Mouse (Mus musculus) ES-CJ7 (cell line): ENCODE measurements around the gene Crybg1.

Experiments
- DNase-seq: peaks from one replicate; pipeline ENCODE4 v3.0.0; 2011; ENCODE audit warnings: low read depth, low spot score

Crybg1 gene

DNA sequence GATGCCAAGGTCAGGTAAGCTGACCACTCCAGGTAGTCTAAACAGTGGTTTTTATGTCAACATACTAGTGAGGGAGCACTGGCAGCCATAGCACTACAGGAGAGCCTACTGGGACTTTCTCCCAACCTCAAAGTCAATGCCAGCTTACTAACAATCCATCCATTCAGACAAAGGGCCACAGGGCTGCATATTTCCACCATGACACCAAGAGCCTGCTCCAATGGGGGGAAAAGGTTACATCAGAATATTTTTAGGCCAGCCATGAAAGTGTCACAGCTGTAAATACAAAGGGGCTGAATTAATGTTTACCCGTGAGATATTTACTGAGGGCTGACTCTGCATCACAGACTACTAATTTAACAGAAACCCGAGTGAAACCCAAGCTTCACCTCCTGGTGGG lies 175.4 kb downstream of the Crybg1 start:
- DNase-seq = no peak

DNA sequence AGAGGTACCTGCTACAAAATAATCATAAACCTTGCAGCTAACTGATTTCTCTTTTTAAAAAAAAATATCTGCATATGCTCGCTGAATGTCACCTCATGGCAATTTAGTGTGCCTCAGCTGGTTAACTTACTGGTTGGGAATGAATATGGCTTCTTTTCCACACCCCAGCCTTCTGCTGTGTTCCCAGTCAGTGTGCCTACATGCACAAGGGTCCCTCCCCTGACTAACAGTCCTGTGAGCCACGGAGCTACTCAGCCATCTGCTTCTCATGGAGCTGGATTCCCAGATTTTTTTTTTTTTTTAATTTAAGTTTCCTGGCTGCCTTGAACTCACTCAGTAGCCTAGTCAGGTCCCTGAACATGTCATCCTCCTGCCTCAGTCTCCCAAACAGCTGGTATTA lies 183.7 kb downstream of the Crybg1 start:
- DNase-seq = no peak

DNA sequence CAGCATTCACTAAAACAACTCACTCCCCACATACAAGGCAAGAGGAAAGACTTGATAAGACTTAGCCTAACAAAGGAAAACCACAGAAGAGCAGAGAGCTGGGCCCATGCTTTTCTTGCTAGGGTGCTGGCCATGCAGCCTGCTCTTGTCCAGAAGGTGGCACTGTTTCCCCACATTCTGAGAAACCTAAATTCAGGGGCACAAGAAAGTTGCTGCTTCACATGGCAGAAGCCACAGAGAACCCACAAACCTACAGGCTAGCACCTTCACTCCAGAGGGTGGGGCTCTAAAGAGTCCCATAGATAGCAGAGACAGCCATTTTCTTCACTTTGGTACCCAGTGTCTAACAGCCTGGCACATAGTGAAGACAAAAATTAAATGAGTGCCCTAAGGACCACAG lies 194.7 kb downstream of the Crybg1 start:
- peak; percentile 72 for DNase-seq

DNA sequence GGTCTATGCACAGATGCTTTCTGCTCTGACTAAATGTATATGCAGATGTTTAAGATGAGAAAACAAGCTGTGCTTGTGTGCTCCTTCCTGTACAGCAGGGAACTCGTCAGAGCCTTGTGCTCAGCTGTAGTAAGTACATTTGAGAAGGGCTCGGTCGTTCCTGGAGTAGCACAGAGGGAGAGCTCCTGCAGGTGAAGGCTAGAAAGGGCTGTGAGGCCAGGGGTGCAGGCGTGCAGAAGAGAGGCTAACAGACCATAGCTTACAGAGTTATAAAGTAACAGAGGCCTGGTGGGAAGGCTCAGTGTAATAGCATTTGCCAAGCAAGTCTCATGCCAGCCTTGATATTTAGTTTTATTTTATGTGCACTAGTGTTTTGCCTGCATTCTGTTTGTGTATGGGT lies 203.2 kb downstream of the Crybg1 start:
- no peak for DNase-seq

DNA sequence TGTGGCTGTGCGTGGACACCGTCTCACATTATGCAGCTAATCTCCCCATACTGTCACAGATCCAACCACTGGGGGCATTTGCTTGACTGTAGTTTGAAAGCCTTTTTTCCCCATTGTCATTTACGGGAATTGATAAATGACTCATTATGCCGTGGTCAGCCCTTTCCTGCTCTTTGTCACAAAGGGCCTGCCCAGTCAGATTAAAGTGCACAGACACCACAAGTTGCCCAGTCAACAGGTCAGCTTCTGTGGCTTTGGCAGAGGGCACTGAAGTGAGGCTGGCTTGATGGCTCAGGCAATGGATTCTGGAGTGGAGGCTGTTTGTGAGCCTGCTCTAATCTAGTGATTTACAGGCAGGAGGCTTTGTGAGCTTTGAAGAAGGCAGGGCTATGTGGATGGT lies 204.9 kb downstream of the Crybg1 start:
- DNase-seq = no peak

DNA sequence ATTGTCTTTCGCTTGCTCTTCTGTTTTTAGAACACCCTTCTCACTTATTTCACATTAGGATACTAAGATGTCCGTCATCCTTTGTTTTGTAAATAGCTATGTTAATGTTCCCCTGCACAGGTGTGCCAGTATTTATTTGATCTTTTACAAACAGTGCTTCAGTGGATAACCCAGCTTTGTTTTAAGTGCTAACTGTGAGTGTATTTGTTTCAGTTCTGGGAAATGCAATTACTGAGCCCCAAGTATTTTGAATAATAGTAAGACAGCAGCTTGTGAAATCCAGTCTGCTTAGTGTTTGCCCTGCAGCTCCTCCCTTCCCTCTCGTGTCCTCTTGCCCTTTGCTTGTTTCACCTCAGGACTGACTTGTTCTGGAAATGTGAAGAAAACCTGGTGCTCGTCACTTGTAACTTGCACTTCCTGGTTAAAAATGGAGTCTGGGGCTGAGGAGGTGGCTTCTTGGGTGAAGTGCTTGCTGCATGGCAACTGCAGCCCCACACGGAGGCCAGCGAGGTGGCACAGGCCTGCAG lies 209.5 kb downstream of the Crybg1 start:
- peak; percentile 78 for DNase-seq

DNA sequence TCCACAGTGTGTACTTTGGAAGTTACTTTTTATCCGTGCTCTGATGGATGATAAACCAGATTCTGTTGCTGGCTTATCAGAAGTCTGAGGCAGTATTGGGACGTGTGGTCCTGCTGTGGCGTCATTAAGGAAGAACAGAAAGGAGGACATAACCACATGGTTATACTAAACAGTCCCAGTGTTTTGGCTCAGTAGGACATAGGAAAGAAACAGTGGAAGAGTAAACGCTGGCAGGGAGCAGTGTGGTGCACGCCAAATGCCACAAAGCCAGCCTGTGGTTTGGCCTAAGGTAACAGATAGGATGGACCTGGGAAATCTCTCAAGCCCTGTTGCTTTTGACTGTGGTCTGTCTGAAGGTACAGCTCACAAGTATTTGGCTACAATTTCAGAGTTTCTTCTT lies 220.1 kb downstream of the Crybg1 start:
- DNase-seq = no peak

DNA sequence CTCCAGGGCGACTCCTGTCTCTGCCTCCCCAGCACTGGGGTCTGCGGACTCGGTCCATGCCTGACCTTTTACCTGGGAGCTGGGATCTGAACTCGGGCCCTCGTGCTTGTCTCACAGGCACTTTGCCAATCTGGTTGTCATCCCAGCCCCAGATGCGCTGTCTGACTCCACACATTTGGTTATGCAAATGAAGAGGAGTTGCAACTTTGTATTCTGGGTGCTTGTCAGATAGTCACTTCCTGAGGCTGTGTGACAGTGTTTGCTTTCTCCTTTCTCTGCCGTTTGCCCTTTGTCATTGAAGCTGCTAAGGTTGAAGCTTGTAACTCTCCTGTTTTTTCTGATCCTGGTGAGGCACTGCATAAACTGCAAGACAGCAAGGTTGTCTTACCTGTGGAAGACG lies 220.9 kb downstream of the Crybg1 start:
- DNase-seq = peak; percentile 22

DNA sequence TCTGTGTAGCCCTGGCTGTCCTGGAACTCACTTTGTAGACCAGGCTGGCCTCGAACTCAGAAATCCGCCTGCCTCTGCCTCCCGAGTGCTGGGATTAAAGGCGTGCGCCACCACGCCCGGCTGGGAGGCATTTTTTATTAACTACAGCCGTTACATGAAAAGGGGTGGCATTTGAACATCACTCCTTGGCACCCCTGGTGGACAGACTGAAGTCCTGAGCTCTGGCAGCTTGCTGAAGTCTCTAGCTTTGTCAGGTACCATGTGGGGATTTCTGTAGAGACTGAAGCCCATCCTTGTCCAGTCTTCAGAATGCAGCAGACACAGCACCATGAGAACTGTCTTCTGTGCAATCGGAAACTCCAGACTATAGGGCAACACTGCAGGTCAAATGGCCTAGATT lies 222.9 kb downstream of the Crybg1 start:
- DNase-seq = peak; percentile 49

DNA sequence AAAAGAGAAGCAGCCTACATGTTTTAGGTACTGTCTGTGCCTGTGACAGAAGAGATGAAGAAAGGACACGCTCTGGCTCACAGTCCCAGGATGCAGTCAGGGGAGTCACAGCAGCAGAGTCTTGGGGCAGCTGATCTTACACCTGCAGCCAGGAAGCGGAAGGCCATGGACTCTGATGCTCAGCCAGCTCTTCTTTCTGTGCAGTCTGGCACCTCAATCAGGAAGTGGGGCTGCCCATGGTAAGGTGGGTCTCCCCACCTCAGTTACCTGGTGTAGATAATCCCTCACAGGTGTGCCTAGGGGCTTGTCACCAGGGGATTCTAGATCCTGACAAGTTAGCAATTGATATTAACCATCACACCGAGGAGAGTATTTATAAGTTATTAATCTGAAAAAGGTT lies 225.6 kb downstream of the Crybg1 start:
- no peak for DNase-seq

DNA sequence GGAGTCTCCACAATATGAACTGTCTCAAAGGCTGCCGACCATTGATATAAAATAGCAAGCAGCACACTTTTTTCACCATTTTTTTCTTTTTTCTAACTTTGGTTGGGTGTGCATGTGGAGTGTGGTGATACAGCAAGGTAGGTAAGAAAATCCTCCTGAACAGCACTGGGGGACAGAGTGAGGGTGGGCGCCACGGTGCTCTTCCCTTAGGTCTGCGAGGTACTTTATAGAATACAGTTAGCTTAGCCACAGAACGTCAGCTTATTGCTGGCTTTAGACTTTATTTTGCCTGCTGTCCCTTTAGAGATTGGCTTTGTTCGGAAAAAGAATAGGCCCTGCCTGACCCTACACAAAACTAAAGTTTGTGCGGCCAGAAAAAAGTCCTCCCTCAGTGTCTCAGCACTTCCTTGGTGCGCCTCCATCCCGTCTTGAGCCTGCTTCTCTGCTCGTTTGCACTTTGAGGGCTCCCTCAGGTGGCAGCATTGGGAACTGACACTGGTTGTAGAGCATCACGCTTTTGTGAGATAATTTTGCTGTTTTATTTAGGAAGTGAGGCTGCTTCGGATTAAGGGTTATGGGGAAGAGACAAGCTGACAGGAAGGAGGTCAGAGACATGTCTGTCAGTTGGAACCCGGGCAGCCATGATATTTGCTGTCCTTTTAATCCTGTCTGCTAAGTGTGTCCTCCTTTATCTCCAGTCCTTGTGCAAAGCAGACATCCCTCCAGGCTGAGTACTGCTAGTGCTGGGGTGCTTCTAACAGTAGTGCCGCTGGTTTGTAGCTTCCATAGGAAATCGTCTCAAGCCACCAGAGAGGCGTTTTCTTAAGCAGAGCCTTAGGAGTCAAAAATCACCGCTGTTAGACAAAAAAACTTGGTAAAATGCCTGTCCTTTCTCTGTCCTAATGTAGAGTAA lies 229.7 kb downstream of the Crybg1 start:
- DNase-seq = peak; percentile 77

DNA sequence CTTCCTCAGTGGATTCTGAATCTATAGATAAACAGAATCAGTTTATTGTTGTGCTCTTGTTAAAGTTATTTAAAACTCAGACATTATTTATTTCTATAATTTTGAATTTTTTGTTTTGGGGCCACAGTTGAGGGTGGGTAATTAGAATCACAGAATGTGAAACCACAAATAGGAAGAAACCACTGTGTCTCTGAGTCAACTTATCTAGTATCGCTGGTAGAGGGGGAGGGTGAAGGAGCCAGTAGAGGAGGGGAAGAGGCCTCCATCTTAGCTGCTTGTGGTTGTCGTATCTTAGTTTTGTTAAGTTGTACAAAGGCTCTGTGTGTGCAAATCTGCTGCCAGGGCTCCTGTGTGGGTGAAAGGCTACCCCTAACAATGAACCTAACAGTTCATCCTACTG lies 231.9 kb downstream of the Crybg1 start:
- DNase-seq = no peak

DNA sequence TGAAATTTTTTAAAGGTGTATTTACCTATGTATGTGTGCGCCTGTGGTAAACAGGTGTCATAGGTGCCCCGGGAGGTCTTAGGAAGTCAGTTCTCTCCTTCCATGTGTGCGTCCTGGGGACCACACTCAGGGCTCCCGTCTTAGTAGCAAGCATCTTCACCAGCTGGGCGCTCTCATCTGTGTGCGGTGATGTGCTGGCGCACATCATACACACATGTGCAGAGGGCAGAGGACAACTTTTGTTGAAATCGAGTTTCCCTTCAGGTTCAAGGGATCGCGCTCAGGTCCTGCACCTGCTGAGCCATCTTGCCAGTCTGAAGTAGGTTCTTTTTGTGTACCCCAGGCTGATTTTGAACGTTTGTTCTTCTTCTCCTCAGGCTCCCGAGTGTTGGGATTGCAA lies 232.5 kb downstream of the Crybg1 start:
- DNase-seq = no peak

DNA sequence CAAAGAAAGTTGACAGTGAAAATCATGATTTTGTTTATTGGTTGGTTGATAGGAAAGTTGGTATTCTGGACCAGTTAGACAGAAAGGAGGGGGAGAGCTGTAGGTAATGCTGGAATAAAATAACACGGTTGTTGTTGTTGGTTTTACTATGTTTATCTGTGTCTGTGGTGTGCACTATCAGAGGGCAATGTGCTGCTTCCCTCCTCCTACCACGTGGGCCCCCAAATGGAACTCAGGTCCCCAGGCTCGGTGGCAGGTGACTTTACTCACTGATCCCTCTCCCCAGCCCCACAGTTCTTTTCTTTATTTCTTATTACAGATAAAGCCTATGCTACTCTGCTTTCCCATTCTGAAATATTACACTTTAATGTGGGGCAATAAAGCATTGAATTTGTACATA lies 236.4 kb downstream of the Crybg1 start:
- no peak for DNase-seq

DNA sequence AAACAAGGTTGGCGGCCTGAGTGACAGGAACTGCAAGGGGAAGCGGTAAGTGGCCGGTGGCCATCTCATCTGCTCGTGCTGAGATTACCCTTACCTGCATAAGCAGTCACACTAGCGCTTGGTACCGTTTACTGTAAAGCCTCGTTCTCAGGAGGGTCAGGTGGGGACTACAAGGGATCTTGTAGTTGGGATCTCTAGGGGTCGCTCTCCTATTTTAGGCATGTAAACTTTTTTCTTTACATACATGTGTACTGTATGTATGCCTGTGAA lies 237.8 kb downstream of the Crybg1 start:
- DNase-seq = no peak

DNA sequence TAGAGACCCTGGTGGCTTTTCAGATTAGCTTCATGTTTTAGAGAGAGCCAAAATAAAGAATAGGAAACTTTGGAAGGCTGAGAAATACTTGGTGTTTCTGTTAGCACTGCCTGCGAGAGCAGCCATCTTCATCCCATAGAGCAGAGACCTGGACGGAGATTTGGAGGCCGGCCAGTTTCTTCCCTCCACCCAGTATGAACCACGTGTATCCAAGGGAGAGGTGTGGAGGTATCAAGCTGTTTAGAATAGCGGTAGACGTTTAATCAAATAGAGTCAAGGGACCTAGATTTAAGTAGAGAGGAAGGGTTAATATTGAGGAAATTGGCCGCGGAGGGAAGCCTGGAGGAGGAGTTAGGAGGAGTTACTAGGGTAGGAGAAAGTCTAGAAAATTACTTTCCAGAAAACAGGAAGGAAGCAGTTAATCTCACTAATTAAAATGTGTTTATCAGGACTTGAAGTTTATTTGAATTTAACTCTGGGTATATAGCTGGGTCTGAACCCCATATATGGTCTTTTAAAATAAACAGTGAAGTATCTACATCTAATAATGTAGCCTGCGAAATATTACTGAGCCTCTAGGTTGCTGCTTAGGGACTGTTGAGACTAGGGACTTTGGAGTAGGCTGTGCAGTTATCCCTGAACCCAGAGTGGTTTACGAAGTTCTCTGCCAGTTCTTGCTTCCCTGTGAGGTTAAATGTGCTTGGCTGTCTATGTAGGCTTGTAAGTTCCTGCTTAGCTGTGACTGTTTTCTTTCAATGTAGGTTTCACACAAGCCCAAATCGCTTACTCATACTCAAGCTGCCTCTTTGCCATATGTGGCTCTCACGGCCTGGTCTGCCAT lies 238.4 kb downstream of the Crybg1 start:
- DNase-seq = no peak

DNA sequence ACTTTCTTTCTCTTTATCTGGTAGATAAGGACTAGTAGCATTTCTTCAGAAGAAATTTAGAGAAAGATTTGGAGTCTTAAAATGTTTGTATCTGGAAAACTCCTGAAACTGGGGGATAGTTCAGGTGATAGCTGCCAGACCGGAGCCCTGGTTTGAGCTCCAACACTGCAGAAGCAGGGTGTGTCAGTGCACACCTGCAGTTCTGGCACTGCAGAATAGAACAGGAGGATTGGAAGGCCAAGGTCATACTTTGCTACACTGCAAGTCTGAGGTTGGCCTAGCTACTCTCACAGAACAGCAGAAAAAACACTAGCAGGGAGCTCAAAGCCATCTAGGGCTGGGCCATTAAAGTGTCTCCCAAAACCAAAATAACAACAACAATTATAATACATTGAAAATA lies 244.1 kb downstream of the Crybg1 start:
- DNase-seq = no peak

DNA sequence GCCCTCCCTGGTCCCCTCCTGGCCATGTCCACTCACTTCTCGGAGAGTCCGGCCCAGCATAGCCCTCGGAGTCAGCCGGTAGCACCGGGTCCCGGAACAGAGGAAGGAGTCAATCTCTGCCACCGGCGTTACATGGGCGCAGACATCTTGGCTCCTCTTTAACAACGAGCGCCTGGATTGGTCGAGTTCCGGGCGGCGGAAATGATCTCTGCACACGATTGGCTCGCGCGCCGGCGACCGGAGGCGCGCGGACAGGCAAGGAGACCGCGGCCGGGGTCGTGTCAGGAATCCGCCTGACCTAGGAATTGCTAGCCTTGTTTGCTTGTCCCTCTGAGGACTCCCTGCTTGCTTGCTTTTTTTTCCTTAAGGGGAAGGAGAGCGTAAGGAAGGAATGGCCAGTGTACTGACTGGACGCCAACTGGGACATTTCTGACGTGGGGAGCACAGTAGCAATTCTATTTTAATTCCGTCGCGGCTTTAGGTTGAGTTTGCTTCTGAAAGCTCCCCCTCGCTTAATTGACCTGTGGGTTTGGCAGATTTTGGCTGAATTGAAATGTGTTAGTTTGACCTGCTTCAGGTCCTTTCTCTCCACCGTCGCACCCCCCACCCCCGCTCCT lies 247.0 kb downstream of the Crybg1 start, which contains the start of the genes Qrsl1 and Rtn4ip1:
Gene Qrsl1, minus strand, starts transcription at position 168 of the 617 bp plus-strand sequence.
Gene Rtn4ip1, plus strand, starts transcription at position 230 of the 617 bp plus-strand sequence.
- peak; percentile 89 for DNase-seq

DNA sequence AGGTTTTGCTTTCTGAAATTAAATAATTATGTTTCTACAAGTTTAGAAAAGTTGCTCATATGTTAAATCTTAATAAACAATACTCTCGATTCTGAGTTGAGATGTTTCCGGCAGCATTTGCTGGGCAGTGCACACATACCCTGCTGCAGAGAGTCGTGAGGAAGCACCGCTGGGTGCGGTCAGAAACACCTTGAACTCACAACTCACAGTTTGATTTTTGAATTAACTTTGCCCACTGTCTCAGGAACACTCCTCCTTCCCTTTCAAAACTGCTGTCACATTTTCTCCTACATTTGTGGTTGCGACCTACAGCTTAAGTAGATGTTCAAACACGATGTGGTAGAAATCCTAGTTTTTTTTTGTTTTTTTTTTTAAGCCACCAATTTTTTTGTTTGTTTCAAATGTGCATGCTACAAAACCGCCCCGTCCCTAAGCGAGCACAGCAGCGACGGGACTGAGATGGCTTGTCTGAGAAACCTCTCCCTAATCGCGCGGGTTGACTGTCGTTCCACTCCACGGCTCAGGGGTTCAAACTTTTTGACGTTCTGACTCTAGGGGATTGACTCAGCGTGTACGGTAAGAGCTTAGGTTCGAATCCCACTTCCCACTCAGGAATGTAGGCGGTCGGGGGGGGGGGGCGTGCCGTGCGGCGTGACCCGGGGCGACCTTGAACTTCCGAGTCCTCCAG lies 247.6 kb downstream of the Crybg1 start:
- DNase-seq = peak; percentile 61
